Mouse (Mus musculus): ENCODE results near the gene Ddn. TPM values are rescaled to one million over a fixed set of nuclear protein-coding genes. Genes with fewer than 3 reads are reported as not detected.
A peak's percentile ranks its signal among the peaks of the same experiment; 100 is the strongest.

Gene Ddn
- polyA plus RNA-seq, 1 experiment from 2014 or later: 0.04 TPM

DNA sequence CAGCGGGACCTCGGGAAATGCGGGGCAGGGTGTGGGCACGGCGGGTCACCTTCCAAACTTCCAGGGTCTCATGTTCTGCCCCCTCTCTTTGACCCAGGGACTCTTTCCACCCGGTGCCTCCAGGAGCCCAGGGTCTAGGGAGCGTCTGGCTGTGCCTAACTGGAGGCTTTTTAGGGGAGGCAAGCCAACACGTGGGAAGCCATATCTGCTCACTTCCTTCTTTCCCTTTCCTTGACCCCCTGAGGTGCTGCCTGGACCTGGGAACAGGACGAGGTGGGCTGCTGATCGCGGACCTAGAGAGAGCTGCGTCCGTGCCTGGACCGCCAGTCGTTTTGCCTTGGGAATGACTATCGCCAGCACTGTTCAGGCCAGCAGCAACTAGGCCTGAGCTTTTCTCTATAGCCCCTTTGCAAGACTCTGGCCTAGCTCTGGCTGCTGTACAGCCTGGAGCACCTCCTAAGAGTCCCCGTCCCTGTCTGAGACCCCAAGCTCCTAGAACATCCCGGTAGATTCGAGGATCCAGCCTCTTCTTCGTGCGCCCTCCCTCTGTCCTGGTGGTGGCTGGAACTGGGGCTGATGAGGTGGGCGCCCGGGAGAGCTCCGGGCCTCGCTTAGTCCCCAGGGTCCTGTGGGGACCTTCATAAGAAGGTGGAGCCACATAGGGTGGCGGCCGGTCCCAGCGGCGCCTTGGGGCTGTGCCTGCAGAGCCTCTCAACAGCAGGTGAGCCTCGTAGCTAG is 3.0 kb downstream of the Ddn start:
- ATAC-seq (ENCODE audit: insufficient read depth): no peak
- H3K4me3 ChIP-seq (ENCODE audit: low read depth, low read length): peak overlapping the region; percentile 45
- peak overlapping the region; percentile 18; the same call in 1 of the 2 replicates for H3K9ac ChIP-seq
- peaks cover 9% of the 10 kb centered on the region; the same call in 1 of the 2 replicates for H3K4me1 ChIP-seq (ENCODE audit: insufficient read depth)
- H3K36me3 ChIP-seq (ENCODE audit: insufficient read depth): peaks cover 6% of the 10 kb centered on the region
- no peak for DNase-seq
- H3K9me3 ChIP-seq (ENCODE audit: low read depth, low read length): no peaks in the 10 kb centered on the region
- TF ChIP-seq CTCF (IDR thresholded peaks at IDR 0.05; ENCODE audit: low read depth): no peak
- H3K4me2 ChIP-seq: peak overlapping the region; percentile 83
- WGBS: 13% methylated on average over 30 of the region's 30 CpGs
- H3K27ac ChIP-seq (ENCODE audit: low read depth): no peak overlapping the region
- peaks cover 89% of the 10 kb centered on the region for H3K27me3 ChIP-seq (ENCODE audit: insufficient read depth, low read length)

DNA sequence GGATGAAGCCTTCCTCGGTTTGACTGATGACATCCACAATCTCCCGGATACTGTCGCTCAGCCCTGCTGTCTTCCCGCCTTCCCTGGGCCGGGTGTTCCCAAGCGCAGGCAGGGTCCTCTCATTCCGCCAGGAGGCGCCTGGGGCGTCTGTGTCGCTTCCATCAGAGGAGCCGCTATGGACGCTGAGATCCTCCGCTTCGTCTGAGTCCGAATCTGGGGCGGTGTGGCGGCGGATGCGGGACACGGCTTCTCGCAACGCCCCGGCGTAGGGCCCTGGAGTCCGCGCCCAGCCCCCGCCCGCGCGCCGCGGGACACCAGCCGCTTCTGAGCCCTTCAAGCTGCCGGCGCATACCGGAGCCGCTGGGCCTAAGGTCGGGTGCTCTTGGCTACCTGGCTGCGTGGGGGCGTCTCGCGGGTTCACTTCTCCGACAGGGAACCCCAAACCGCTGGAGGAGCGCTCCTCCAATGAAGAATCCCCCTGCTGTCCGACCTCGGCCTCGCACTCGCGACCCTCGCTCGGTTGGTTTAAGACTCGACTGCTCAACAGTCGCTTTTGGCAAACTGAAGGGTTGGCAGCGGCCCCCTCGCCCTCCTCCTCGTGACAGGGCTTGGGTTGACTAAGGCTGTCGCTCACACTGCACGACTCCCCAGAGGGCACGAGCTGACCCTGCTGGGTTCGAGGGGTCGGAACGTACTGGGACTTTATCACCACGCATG is 3.8 kb downstream of the Ddn start:
- Histone ChIP-seq H3K36me3 (ENCODE audit: insufficient read depth) (no peaks in the 10 kb centered on the region), H3K27me3 (ENCODE audit: insufficient read depth, low read length) (peaks cover 97% of the 10 kb centered on the region), H3K9ac (peak overlapping the region; percentile 40), H3K4me1 (ENCODE audit: insufficient read depth) (peaks cover 9% of the 10 kb centered on the region; the same call in 1 of the 2 replicates), H3K9me3 (ENCODE audit: low read depth, low read length) (no peaks in the 10 kb centered on the region), H3K4me2 (peak overlapping the region; percentile 83), H3K4me3 (ENCODE audit: low read depth, low read length) (peak overlapping the region; percentile 45), H3K27ac (ENCODE audit: low read depth) (no peak overlapping the region)
- ATAC-seq (ENCODE audit: insufficient read depth) (peak; percentile 42), DNase-seq (peak; percentile 89)
- WGBS: 1% methylated on average over 64 of the region's 64 CpGs
- TF ChIP-seq CTCF (IDR thresholded peaks at IDR 0.05; ENCODE audit: low read depth): peak; percentile 79

DNA sequence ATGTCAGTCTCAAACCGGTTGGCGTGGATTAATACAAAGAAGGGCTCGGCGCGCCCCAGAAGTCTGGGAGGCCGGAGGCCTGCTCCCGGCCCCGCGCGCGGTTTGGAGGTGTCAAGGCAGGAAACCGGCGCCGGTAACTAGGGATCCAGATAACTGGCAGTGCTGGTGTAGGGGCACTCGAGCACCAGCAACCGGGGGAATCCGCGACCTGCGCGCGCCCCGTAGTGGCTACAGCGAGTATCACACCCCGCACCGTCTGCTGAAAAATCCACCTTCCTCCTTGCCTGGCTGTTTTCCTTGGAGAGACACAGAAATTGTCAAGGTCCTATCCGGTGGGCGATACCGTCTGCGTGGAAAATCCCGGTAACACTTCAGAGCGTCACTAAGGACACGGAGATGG is 5.2 kb downstream of the Ddn start:
- Histone ChIP-seq H3K4me1 (ENCODE audit: insufficient read depth) (peaks cover 9% of the 10 kb centered on the region; the same call in 1 of the 2 replicates), H3K9ac (no peak overlapping the region), H3K27ac (ENCODE audit: low read depth) (no peak overlapping the region), H3K36me3 (ENCODE audit: insufficient read depth) (no peaks in the 10 kb centered on the region), H3K4me3 (ENCODE audit: low read depth, low read length) (no peak overlapping the region), H3K9me3 (ENCODE audit: low read depth, low read length) (no peaks in the 10 kb centered on the region), H3K4me2 (peak overlapping the region; percentile 48), H3K27me3 (ENCODE audit: insufficient read depth, low read length) (peaks cover 100% of the 10 kb centered on the region)
- DNase-seq (peak; percentile 88), ATAC-seq (ENCODE audit: insufficient read depth) (no peak)
- under 1% methylated on average over 32 of the region's 32 CpGs for WGBS
- TF ChIP-seq CTCF (IDR thresholded peaks at IDR 0.05; ENCODE audit: low read depth): peak; percentile 89

DNA sequence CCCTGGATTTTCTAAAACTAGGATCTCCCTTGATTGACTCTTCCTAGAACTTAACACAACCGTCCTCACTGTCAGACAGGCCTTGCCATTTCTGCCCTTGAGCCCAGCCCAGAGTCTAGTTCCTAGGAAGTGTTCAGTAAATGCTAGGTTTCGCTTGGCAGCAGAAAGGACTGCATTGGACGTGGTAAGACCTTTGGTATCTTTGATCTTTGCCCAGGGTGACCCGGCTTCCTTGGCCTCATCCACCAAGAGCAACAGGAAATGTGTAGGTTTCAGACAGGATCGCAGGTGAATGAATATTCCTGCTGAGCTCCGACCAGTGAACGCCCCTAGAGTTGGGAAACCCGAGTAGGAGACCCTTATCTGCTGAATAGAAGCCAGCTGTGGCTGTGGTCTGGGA is 6.4 kb downstream of the Ddn start:
- ATAC-seq (ENCODE audit: insufficient read depth): no peak
- no peak for DNase-seq
- H3K4me3 ChIP-seq (ENCODE audit: low read depth, low read length): no peak overlapping the region

DNA sequence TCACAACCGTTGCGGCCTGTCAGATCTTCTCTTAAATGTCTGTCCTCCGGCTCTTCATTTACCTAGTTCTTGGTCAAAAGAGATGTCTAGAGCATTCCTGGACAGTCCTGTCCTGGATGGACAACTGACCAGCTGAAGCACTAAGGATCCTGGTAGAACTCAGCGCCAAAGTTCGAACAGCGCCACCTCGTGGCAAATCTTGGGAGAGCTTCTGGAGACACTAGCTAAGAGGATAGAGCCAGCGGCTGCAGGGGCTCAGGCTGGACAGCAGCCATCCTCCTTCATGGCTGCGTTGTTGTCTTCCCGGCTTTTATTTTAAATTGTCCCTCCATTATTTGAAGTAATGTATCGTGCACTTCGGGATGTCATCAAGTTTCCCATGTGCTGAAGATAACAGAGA is 9.9 kb downstream of the Ddn start:
- 10% methylated on average over 12 of the region's 12 CpGs for WGBS
- no peak overlapping the region for H3K27ac ChIP-seq (ENCODE audit: low read depth)
- H3K4me3 ChIP-seq (ENCODE audit: low read depth, low read length): no peak overlapping the region
- no peak overlapping the region for H3K4me2 ChIP-seq
- H3K9ac ChIP-seq: no peak overlapping the region
- no peaks in the 10 kb centered on the region for H3K4me1 ChIP-seq (ENCODE audit: insufficient read depth)
- TF ChIP-seq CTCF (IDR thresholded peaks at IDR 0.05; ENCODE audit: low read depth): peak; percentile 83
- H3K36me3 ChIP-seq (ENCODE audit: insufficient read depth): no peaks in the 10 kb centered on the region
- H3K9me3 ChIP-seq (ENCODE audit: low read depth, low read length): no peaks in the 10 kb centered on the region
- ATAC-seq (ENCODE audit: insufficient read depth) (no peak), DNase-seq (peak; percentile 94)
- peaks cover 100% of the 10 kb centered on the region for H3K27me3 ChIP-seq (ENCODE audit: insufficient read depth, low read length)

More for the DNA sequence above, 6.4 kb downstream of the Ddn start:
- Histone ChIP-seq H3K27ac (ENCODE audit: low read depth) (no peak overlapping the region), H3K4me1 (ENCODE audit: insufficient read depth) (peaks cover 4% of the 10 kb centered on the region; the same call in 1 of the 2 replicates), H3K4me2 (no peak overlapping the region), H3K9ac (no peak overlapping the region), H3K9me3 (ENCODE audit: low read depth, low read length) (no peaks in the 10 kb centered on the region), H3K27me3 (ENCODE audit: insufficient read depth, low read length) (peaks cover 100% of the 10 kb centered on the region), H3K36me3 (ENCODE audit: insufficient read depth) (no peaks in the 10 kb centered on the region)
- WGBS: 5% methylated on average over 8 of the region's 8 CpGs
- no peak for TF ChIP-seq CTCF (IDR thresholded peaks at IDR 0.05; ENCODE audit: low read depth)

DNA sequence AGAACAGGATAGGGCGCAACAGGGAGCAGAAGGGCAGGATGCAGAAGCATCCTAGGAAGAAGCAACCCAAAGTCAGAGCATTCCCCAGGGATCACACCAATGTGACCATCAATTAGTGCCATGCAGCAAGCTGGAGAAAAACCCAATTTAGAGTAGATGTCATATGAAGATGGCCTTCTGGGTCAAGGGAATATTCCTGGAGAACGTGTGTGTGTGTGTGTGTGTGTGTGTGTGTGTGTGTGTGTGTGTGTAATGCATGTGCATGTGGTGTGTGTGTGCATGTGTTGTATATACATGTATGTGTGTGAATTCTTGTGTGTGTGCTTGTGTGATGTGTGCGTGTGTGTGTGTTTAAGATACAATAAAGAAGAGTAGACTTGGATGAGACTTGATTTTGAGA is 10.4 kb downstream of the Ddn start:
- H3K9ac ChIP-seq: no peak overlapping the region
- H3K4me1 ChIP-seq (ENCODE audit: insufficient read depth): no peaks in the 10 kb centered on the region
- no peak for ATAC-seq (ENCODE audit: insufficient read depth)
- DNase-seq: no peak
- H3K36me3 ChIP-seq (ENCODE audit: insufficient read depth): no peaks in the 10 kb centered on the region
- TF ChIP-seq CTCF (IDR thresholded peaks at IDR 0.05; ENCODE audit: low read depth): no peak
- no peaks in the 10 kb centered on the region for H3K9me3 ChIP-seq (ENCODE audit: low read depth, low read length)
- H3K4me2 ChIP-seq: no peak overlapping the region
- H3K4me3 ChIP-seq (ENCODE audit: low read depth, low read length): no peak overlapping the region
- H3K27ac ChIP-seq (ENCODE audit: low read depth): no peak overlapping the region
- WGBS: 57% methylated on average over 3 of the region's 3 CpGs
- H3K27me3 ChIP-seq (ENCODE audit: insufficient read depth, low read length): peaks cover 100% of the 10 kb centered on the region

DNA sequence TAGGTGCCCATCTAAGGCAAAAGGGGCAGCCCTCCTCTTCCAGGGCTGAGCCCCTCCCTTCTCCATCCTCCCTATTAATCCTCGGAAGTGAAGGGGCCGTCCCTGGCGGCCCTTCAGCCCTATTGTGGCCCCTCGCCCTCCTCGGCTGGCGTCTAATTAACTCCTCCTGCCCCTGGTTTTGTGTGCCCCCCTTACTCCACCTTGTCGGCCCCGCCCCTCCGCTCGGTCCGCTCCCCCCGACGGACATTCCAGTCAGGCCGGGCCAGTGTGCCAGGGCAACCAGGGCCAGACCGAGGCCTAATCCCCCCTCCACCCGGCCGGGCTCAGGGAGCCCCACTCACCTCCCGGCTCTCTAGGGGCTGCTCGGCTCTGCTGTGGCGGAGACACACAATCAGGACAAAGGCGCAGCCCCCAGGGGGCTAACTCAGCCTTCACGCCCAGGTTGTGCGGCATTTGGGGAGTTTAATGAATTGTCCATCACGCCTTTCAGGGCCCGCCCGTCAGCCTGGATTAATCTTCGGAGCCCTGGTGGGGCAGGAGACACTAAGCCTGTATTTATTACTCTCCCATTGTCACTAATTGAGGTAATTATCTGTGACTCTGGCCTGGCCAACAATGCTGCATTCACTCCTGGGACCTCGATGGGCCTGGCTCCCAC is 11.3 kb downstream of the Ddn start:
- Histone ChIP-seq H3K4me2 (no peak overlapping the region), H3K27me3 (ENCODE audit: insufficient read depth, low read length) (peaks cover 100% of the 10 kb centered on the region), H3K36me3 (ENCODE audit: insufficient read depth) (no peaks in the 10 kb centered on the region), H3K9me3 (ENCODE audit: low read depth, low read length) (no peaks in the 10 kb centered on the region), H3K27ac (ENCODE audit: low read depth) (no peak overlapping the region), H3K9ac (no peak overlapping the region), H3K4me3 (ENCODE audit: low read depth, low read length) (no peak overlapping the region), H3K4me1 (ENCODE audit: insufficient read depth) (no peaks in the 10 kb centered on the region)
- DNase-seq (no peak), ATAC-seq (ENCODE audit: insufficient read depth) (no peak)
- WGBS: 5% methylated on average over 27 of the region's 28 CpGs
- no peak for TF ChIP-seq CTCF (IDR thresholded peaks at IDR 0.05; ENCODE audit: low read depth)
